Mouse (Mus musculus) intestine, postnatal 0 days (tissue): ENCODE measurements at regions not wholly inside any gene's neighbourhood (a gene's known extent, or its start where the extent isn't known, plus 50 kb on each side); places are given as distances from the start of the nearest gene placed in this dataset.
A peak's percentile ranks its signal among the peaks of the same experiment; 100 is the strongest.

ENCODE experiments used
- ATAC-seq: fragments of 200-750 bp; cut with Nextera tagmentation; 2 replicates; pipeline ENCODE4 v1.8.0; 2017; ENCODE audit warnings: mild to moderate bottlenecking, moderate TSS enrichment, moderate library complexity
- H3K27ac ChIP-seq: fragments of 300-500 bp; sonication (generic); 2 replicates; pipeline ENCODE4 v1.5.1; 2014; ENCODE audit warnings: mild to moderate bottlenecking, low read depth, low read length, moderate library complexity
- H3K27me3 ChIP-seq: fragments of 300-500 bp; sonication (generic); replicated peaks from 2 replicates; pipeline ENCODE4 v1.6.1; 2014; ENCODE audit warnings: low read length, mixed read lengths; ENCODE audit not compliant: control insufficient read depth, insufficient read depth
- H3K36me3 ChIP-seq: fragments of 300-500 bp; sonication (generic); 2 replicates; pipeline ENCODE4 v1.6.1; 2014; ENCODE audit warnings: mild to moderate bottlenecking, moderate library complexity; ENCODE audit not compliant: control insufficient read depth, insufficient read depth
- H3K4me1 ChIP-seq: fragments of 300-500 bp; sonication (generic); replicated peaks from 2 replicates; pipeline ENCODE4 v1.6.1; 2014; ENCODE audit warnings: antibody characterized with exemption, low read length, mixed read lengths; ENCODE audit not compliant: control insufficient read depth, insufficient read depth
- H3K4me2 ChIP-seq: fragments of 300-500 bp; sonication (generic); replicated peaks from 2 replicates; pipeline ENCODE4 v1.6.1; 2014; ENCODE audit warnings: low read depth, mild to moderate bottlenecking, moderate library complexity
- H3K4me3 ChIP-seq: fragments of 300-500 bp; sonication (generic); 2 replicates; pipeline ENCODE4 v1.5.1; 2014; ENCODE audit warnings: low read depth, low read length
- H3K9ac ChIP-seq: fragments of 300-500 bp; sonication (generic); 2 replicates; pipeline ENCODE4 v1.6.1; 2014; ENCODE audit warnings: mild to moderate bottlenecking, low read depth, low read length
- H3K9me3 ChIP-seq: fragments of 300-500 bp; sonication (generic); 2 replicates; pipeline ENCODE4 v1.6.1; 2016; ENCODE audit warnings: mixed run types; ENCODE audit not compliant: control insufficient read depth
- CTCF ChIP-seq: sonication (generic); IDR thresholded peaks from 2 replicates; pipeline ENCODE4 v1.5.1; 2016; ENCODE audit warnings: low read depth, mild to moderate bottlenecking, control low read depth, antibody characterized with exemption, moderate library complexity
- WGBS: fragments of 180-500 bp; shearing (Covaris S2); extraction: QIAGEN DNeasy Blood & Tissue Kit; methylation state at CpG from one replicate; pipeline ENCODE4 v1.1.7; 2014; 5-methylcytosine and 5-hydroxymethylcytosine counted together

DNA sequence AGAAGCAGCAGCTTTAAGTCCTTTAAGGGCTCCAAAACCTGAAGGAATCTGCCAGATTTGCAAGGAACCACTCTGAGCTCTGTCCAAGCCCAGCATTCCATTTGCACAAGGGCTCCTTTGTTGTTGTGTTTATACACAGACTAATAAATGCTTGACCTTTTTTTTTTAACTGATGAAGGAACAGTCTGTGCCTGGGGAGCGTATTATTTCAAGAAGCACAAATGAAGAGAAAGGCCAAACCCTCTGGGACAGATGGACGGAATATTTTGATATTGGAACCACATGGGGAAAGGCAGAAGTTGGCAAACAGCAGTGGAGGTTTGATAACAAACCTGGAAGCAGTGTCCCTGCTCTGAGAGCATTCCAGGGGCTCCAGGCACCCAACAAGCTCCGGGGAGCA lies 125.3 kb upstream of the Jade1 start:
- Histone ChIP-seq H3K4me1 (no peaks in the 10 kb centered on the region), H3K4me2 (no peak overlapping the region), H3K9ac (no peak overlapping the region), H3K36me3 (no peaks in the 10 kb centered on the region), H3K4me3 (no peak overlapping the region), H3K27me3 (no peaks in the 10 kb centered on the region), H3K9me3 (no peaks in the 10 kb centered on the region), H3K27ac (no peak overlapping the region)
- ATAC-seq = no peak
- WGBS = 55% methylated on average over 3 of the region's 3 CpGs
- TF ChIP-seq CTCF = no peak

- no peak for ATAC-seq
- no peak for TF ChIP-seq CTCF
- Histone ChIP-seq H3K9ac (no peak overlapping the region), H3K36me3 (no peaks in the 10 kb centered on the region), H3K27ac (no peak overlapping the region), H3K4me2 (no peak overlapping the region), H3K4me3 (no peak overlapping the region), H3K4me1 (no peaks in the 10 kb centered on the region; the same call in 1 of the 2 replicates), H3K27me3 (no peaks in the 10 kb centered on the region), H3K9me3 (no peaks in the 10 kb centered on the region)
- WGBS = 83% methylated on average over 3 of the region's 3 CpGs
Measured at GRCm38 (mm10) chr3:41426946-41427345, 128.6 kb upstream of the Jade1 start.

- 88% methylated on average over 8 of the region's 8 CpGs for WGBS
- no peak for ATAC-seq
- no peak overlapping the region for H3K4me2 ChIP-seq
- H3K9me3 ChIP-seq = no peaks in the 10 kb centered on the region
- no peak for TF ChIP-seq CTCF
- no peaks in the 10 kb centered on the region for H3K36me3 ChIP-seq
- no peak overlapping the region for H3K4me3 ChIP-seq
- H3K9ac ChIP-seq = no peak overlapping the region
- no peak overlapping the region for H3K27ac ChIP-seq
- H3K4me1 ChIP-seq = no peaks in the 10 kb centered on the region; the same call in 1 of the 2 replicates
- no peaks in the 10 kb centered on the region for H3K27me3 ChIP-seq
Measured at GRCm38 (mm10) chr3:41425863-41426262, 129.7 kb upstream of the Jade1 start.

GRCm38 (mm10) chr3:41424142-41424939 lies 131.2 kb upstream of the Jade1 start:
- H3K9ac ChIP-seq = no peak overlapping the region
- no peaks in the 10 kb centered on the region for H3K27me3 ChIP-seq
- TF ChIP-seq CTCF = no peak
- H3K27ac ChIP-seq = no peak overlapping the region
- H3K4me2 ChIP-seq = no peak overlapping the region
- no peaks in the 10 kb centered on the region for H3K36me3 ChIP-seq
- 34% methylated on average over 10 of the region's 10 CpGs for WGBS
- no peaks in the 10 kb centered on the region for H3K9me3 ChIP-seq
- no peak for ATAC-seq
- no peak overlapping the region for H3K4me3 ChIP-seq
- no peaks in the 10 kb centered on the region; the same call in 1 of the 2 replicates for H3K4me1 ChIP-seq

DNA sequence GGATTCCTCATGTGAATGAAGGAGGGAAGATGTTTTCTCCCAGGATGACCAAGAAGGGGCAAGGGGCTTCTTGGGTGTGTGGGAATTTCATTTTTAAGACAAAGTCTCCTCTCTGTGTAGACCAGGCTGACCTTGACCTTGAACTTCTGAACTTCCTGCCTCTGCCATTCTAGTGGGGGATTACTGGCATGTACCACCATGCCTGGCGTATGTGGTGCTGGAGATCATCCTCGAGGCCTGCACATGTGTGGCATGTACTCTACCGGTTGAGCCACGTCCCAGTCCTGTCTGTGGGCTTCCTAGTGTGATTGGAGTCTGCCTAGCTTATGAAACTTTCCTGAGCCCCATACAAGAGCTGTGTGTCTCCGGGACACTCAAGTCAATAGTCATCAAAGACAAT lies 131.9 kb upstream of the Jade1 start:
- H3K27ac ChIP-seq = no peak overlapping the region
- H3K27me3 ChIP-seq = no peaks in the 10 kb centered on the region
- no peak for TF ChIP-seq CTCF
- H3K9ac ChIP-seq = no peak overlapping the region
- H3K4me3 ChIP-seq = no peak overlapping the region
- ATAC-seq = no peak
- no peak overlapping the region for H3K4me2 ChIP-seq
- no peaks in the 10 kb centered on the region; the same call in 1 of the 2 replicates for H3K4me1 ChIP-seq
- H3K36me3 ChIP-seq = no peaks in the 10 kb centered on the region
- H3K9me3 ChIP-seq = no peaks in the 10 kb centered on the region
- 57% methylated on average over 5 of the region's 5 CpGs for WGBS

DNA sequence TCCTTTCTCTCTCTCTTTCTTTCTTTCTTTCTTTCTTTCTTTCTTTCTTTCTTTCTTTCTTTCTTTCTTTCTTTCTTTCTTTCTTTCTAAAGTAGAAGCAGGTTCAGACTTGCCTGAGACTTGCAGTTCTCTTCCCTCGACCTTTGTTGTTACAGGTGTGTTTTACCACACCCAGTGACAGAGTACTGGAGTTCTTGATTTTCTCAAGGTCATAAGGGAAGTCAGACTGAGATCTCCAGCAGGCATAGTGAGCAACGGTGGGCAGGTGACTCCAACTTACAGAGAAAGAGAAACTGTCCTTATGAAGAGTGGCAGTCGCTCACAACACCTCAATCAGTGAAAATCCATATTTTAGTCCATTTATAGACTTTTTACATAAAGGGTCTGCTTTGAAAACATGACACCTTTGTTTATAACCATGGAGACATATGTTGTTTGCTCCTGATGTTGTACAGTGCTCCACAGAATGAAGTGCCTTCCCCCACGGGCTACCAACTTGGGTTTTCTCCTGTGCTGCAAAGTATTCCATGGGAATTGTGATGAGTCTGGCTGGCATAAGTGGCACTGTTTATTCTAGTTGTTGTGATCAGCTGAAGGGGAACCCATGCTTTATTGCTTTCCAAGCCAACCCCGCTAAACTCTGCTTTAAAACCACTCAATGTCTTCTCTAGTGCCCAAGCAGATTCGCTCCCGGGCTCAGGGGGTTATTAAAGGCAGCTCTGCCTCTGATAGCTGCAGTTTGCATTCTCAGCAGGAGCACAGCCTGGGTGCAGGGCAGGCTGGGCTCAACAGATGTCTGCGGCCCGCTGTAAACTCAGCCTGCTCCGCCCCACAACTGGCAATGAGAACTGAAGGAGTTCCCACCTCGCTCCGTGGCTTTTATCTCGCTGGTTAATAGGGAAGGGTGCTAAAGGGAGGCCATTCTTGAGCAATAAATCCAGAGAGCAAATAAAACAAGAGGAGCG lies 132.6 kb upstream of the Jade1 start:
- peak; percentile 65 for ATAC-seq
- H3K9ac ChIP-seq = no peak overlapping the region
- H3K36me3 ChIP-seq = no peaks in the 10 kb centered on the region
- H3K27me3 ChIP-seq = no peaks in the 10 kb centered on the region
- H3K27ac ChIP-seq = no peak overlapping the region
- WGBS = 14% methylated on average over 14 of the region's 14 CpGs
- TF ChIP-seq CTCF = no peak
- peak overlapping the region; percentile 49 for H3K4me2 ChIP-seq
- H3K4me3 ChIP-seq = no peak overlapping the region
- no peaks in the 10 kb centered on the region; the same call in 1 of the 2 replicates for H3K4me1 ChIP-seq
- no peaks in the 10 kb centered on the region for H3K9me3 ChIP-seq
